Mouse (Mus musculus): ENCODE measurements around the gene Sdk2. TPM values are rescaled to one million over a fixed set of nuclear protein-coding genes. Genes with fewer than 3 reads are reported as not detected.
A peak's percentile ranks its signal among the peaks of the same experiment; 100 is the strongest.

Gene Sdk2
- polyA plus RNA-seq, 1 experiment from 2014 or later, result 1.5 TPM

GRCm38 (mm10) chr11:113942101-113942735 is 124.6 kb downstream of the Sdk2 start:
- DNase-seq (ENCODE audit: extremely low spot score, low spot score), result no peak
- H3K27ac ChIP-seq, result no peak overlapping the region

GRCm38 (mm10) chr11:113933678-113934077 is 133.2 kb downstream of the Sdk2 start:
- no peak overlapping the region for H3K4me3 ChIP-seq
- no peaks in the 10 kb centered on the region for H3K27me3 ChIP-seq (ENCODE audit: poor library complexity, severe bottlenecking)
- no peak for DNase-seq (ENCODE audit: extremely low spot score, low spot score)
- H3K27ac ChIP-seq, result no peak overlapping the region; the same call in 1 of the 2 replicates
- 65% methylated on average over 9 of the region's 9 CpGs for WGBS
- H3K36me3 ChIP-seq (replicated peaks), result no peaks in the 10 kb centered on the region
- H3K4me1 ChIP-seq, result peaks cover 53% of the 10 kb centered on the region
- H3K9me3 ChIP-seq, result no peaks in the 10 kb centered on the region

More at GRCm38 (mm10) chr11:113942101-113942735, 124.6 kb downstream of the Sdk2 start:
- H3K27me3 ChIP-seq (ENCODE audit: poor library complexity, severe bottlenecking), result peaks cover 24% of the 10 kb centered on the region
- no peaks in the 10 kb centered on the region for H3K9me3 ChIP-seq
- no peaks in the 10 kb centered on the region for H3K36me3 ChIP-seq (replicated peaks)
- no peak overlapping the region for H3K4me3 ChIP-seq
- peaks cover 44% of the 10 kb centered on the region for H3K4me1 ChIP-seq
- WGBS, result 44% methylated on average over 9 of the region's 9 CpGs

GRCm38 (mm10) chr11:113932909-113933308 is 133.9 kb downstream of the Sdk2 start:
- Histone ChIP-seq H3K9me3 (no peaks in the 10 kb centered on the region), H3K4me1 (peaks cover 53% of the 10 kb centered on the region)
- 77% methylated on average over 7 of the region's 7 CpGs for WGBS

GRCm38 (mm10) chr11:113931701-113932100 is 135.1 kb downstream of the Sdk2 start:
- H3K4me3 ChIP-seq, result no peak overlapping the region
- no peak for DNase-seq (ENCODE audit: extremely low spot score, low spot score)
- H3K4me1 ChIP-seq, result peaks cover 53% of the 10 kb centered on the region
- H3K27ac ChIP-seq, result peak overlapping the region; percentile 36; the same call in 1 of the 2 replicates
- no peaks in the 10 kb centered on the region for H3K36me3 ChIP-seq (replicated peaks)
- WGBS, result 63% methylated on average over 4 of the region's 4 CpGs
- no peaks in the 10 kb centered on the region for H3K9me3 ChIP-seq
- H3K27me3 ChIP-seq (ENCODE audit: poor library complexity, severe bottlenecking), result no peaks in the 10 kb centered on the region

More at GRCm38 (mm10) chr11:113932909-113933308, 133.9 kb downstream of the Sdk2 start:
- Histone ChIP-seq H3K27ac (no peak overlapping the region), H3K27me3 (ENCODE audit: poor library complexity, severe bottlenecking) (no peaks in the 10 kb centered on the region), H3K36me3 (replicated peaks) (no peaks in the 10 kb centered on the region), H3K4me3 (no peak overlapping the region)
- no peak for DNase-seq (ENCODE audit: extremely low spot score, low spot score)

GRCm38 (mm10) chr11:113930112-113930511 is 136.7 kb downstream of the Sdk2 start:
- Histone ChIP-seq H3K27me3 (ENCODE audit: poor library complexity, severe bottlenecking) (no peaks in the 10 kb centered on the region), H3K27ac (no peak overlapping the region), H3K36me3 (replicated peaks) (no peaks in the 10 kb centered on the region), H3K4me1 (peaks cover 44% of the 10 kb centered on the region), H3K4me3 (no peak overlapping the region), H3K9me3 (no peaks in the 10 kb centered on the region)
- DNase-seq (ENCODE audit: extremely low spot score, low spot score), result no peak
- 88% methylated on average over 11 of the region's 11 CpGs for WGBS

- 78% methylated on average over 2 of the region's 2 CpGs for WGBS
- no peak overlapping the region for H3K4me3 ChIP-seq
- H3K4me1 ChIP-seq, result peaks cover 36% of the 10 kb centered on the region
- H3K36me3 ChIP-seq (replicated peaks), result no peaks in the 10 kb centered on the region
- H3K9me3 ChIP-seq, result no peaks in the 10 kb centered on the region
- H3K27ac ChIP-seq, result no peak overlapping the region
- no peak for DNase-seq (ENCODE audit: extremely low spot score, low spot score)
- no peaks in the 10 kb centered on the region for H3K27me3 ChIP-seq (ENCODE audit: poor library complexity, severe bottlenecking)
Observed at GRCm38 (mm10) chr11:113928831-113929230, 138.0 kb downstream of the Sdk2 start.

- peaks cover 35% of the 10 kb centered on the region for H3K4me1 ChIP-seq
- no peaks in the 10 kb centered on the region for H3K9me3 ChIP-seq
- WGBS, result 88% methylated on average over 9 of the region's 9 CpGs
- H3K27ac ChIP-seq, result no peak overlapping the region
- no peaks in the 10 kb centered on the region for H3K36me3 ChIP-seq (replicated peaks)
- no peaks in the 10 kb centered on the region for H3K27me3 ChIP-seq (ENCODE audit: poor library complexity, severe bottlenecking)
- DNase-seq (ENCODE audit: extremely low spot score, low spot score), result no peak
- no peak overlapping the region for H3K4me3 ChIP-seq
Observed at GRCm38 (mm10) chr11:113928291-113928690, 138.6 kb downstream of the Sdk2 start.

- Histone ChIP-seq H3K27me3 (ENCODE audit: poor library complexity, severe bottlenecking) (no peaks in the 10 kb centered on the region), H3K4me1 (peaks cover 35% of the 10 kb centered on the region), H3K36me3 (replicated peaks) (no peaks in the 10 kb centered on the region), H3K4me3 (no peak overlapping the region), H3K9me3 (no peaks in the 10 kb centered on the region), H3K27ac (no peak overlapping the region)
- DNase-seq (ENCODE audit: extremely low spot score, low spot score), result no peak
- 89% methylated on average over 3 of the region's 3 CpGs for WGBS
Observed at GRCm38 (mm10) chr11:113927826-113928225, 139.0 kb downstream of the Sdk2 start.

GRCm38 (mm10) chr11:113927231-113927630 is 139.6 kb downstream of the Sdk2 start:
- no peaks in the 10 kb centered on the region for H3K36me3 ChIP-seq (replicated peaks)
- WGBS, result 93% methylated on average over 11 of the region's 11 CpGs
- no peaks in the 10 kb centered on the region for H3K27me3 ChIP-seq (ENCODE audit: poor library complexity, severe bottlenecking)
- no peak overlapping the region for H3K27ac ChIP-seq
- no peaks in the 10 kb centered on the region for H3K9me3 ChIP-seq
- no peak for DNase-seq (ENCODE audit: extremely low spot score, low spot score)
- H3K4me1 ChIP-seq, result peaks cover 35% of the 10 kb centered on the region
- no peak overlapping the region for H3K4me3 ChIP-seq

- DNase-seq (ENCODE audit: extremely low spot score, low spot score), result no peak
Observed at GRCm38 (mm10) chr11:113923137-113923536, 143.7 kb downstream of the Sdk2 start.

GRCm38 (mm10) chr11:113903131-113903860 is 163.6 kb downstream of the Sdk2 start:
- DNase-seq (ENCODE audit: extremely low spot score, low spot score), result no peak
- WGBS, result 81% methylated on average over 16 of the region's 16 CpGs
- Histone ChIP-seq H3K4me1 (peaks cover 28% of the 10 kb centered on the region), H3K36me3 (replicated peaks) (no peaks in the 10 kb centered on the region), H3K27ac (no peak overlapping the region), H3K27me3 (ENCODE audit: poor library complexity, severe bottlenecking) (no peaks in the 10 kb centered on the region), H3K9me3 (no peaks in the 10 kb centered on the region), H3K4me3 (no peak overlapping the region)

More at GRCm38 (mm10) chr11:113923137-113923536, 143.7 kb downstream of the Sdk2 start:
- H3K9me3 ChIP-seq, result peaks cover 6% of the 10 kb centered on the region; the same call in 1 of the 2 replicates
- peaks cover 22% of the 10 kb centered on the region for H3K4me1 ChIP-seq
- no peaks in the 10 kb centered on the region for H3K36me3 ChIP-seq (replicated peaks)
- H3K4me3 ChIP-seq, result no peak overlapping the region
- WGBS, result 56% methylated on average over 5 of the region's 5 CpGs
- H3K27me3 ChIP-seq (ENCODE audit: poor library complexity, severe bottlenecking), result no peaks in the 10 kb centered on the region
- H3K27ac ChIP-seq, result peak overlapping the region; percentile 72

- H3K27me3 ChIP-seq (ENCODE audit: poor library complexity, severe bottlenecking), result no peaks in the 10 kb centered on the region
- no peak overlapping the region for H3K4me3 ChIP-seq
- 95% methylated on average over 7 of the region's 7 CpGs for WGBS
- no peaks in the 10 kb centered on the region for H3K9me3 ChIP-seq
- no peak overlapping the region for H3K27ac ChIP-seq
- peaks cover 20% of the 10 kb centered on the region for H3K4me1 ChIP-seq
- DNase-seq (ENCODE audit: extremely low spot score, low spot score), result no peak
- no peaks in the 10 kb centered on the region for H3K36me3 ChIP-seq (replicated peaks)
Observed at GRCm38 (mm10) chr11:113901906-113902305, 164.9 kb downstream of the Sdk2 start.

- Histone ChIP-seq H3K4me3 (no peak overlapping the region), H3K36me3 (replicated peaks) (no peaks in the 10 kb centered on the region), H3K27ac (peak overlapping the region; percentile 48; the same call in 1 of the 2 replicates), H3K4me1 (peaks cover 18% of the 10 kb centered on the region), H3K27me3 (ENCODE audit: poor library complexity, severe bottlenecking) (no peaks in the 10 kb centered on the region; the same call in 1 of the 2 replicates), H3K9me3 (no peaks in the 10 kb centered on the region)
- 25% methylated on average over 7 of the region's 7 CpGs for WGBS
- DNase-seq (ENCODE audit: extremely low spot score, low spot score), result peak; percentile 23
Observed at GRCm38 (mm10) chr11:113898671-113899070, 168.2 kb downstream of the Sdk2 start.
